Mouse (Mus musculus): ENCODE results near the gene Cd209f.
A peak's percentile ranks its signal among the peaks of the same experiment; 100 is the strongest.
"Not testable (repeated sequence)": the region's sequence is repeated elsewhere in the genome, so short reads cannot be mapped to it uniquely, and the experiment has no call there.

Cd209f gene

DNA sequence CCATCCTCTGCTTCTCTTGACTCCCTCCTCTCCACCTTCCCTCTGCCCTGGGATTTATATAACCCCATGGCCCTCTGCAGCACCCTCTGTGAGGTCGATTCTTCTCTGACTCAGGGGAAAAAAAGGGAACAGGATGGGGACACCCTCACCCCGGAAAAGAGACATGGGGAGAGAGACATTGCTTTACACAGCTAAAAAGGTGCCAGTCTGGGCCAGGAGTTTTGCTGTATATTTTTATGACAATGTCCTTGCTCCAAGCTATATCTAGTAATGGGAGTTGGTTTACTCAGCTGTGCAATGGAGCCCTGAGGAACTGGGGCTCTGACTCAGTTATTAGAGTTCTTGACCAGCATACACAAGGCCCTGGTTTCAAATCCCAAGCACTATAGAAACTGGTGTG, at the start of gene Cd209f:
TSS of gene Cd209f (minus strand) at position 101 of the 400 bp plus-strand sequence.
- DNase-seq (ENCODE audit: low read depth, low spot score) = not testable (repeated sequence)

DNA sequence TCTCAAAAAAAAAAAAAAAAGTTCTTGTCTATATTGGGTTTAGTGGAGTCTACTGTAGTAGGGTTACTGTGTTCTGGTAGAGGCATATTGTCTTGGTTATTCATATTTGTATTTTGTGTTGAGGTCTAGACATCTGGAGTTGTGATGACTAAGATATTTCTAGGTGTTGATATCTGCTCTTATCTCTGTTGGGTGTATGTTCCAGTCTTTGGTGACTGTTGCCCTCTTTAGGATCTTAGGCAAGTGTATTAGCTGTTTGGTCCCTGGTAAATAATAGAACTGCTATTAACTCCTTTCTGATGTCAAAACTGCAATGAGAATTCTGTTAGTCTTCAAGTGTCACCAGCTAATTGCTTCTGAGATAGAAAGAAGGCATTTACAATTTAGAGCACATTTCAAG, 49.2 kb upstream of the Cd209f start:
- no peak for DNase-seq (ENCODE audit: low read depth, low spot score)

DNA sequence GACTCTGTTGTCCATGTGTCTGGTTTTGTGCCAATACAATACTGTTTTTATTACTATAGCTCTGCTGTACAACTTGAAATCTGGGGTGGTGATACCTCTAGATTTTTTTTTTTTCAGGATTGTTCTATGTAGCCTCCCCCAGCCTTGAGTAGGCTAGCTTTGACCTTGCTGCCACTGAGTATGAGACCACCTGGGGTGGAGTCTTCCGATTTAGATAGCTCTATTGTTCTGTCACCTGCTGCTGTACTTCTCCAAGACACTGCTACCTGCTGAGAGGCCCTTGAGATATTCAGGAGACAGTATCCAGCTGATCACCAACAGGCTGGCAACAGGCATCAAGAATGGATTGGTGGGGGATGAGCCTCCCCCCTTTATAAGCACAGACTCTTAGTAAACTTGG, 41.6 kb upstream of the Cd209f start:
- no peak for DNase-seq (ENCODE audit: low read depth, low spot score)

DNA sequence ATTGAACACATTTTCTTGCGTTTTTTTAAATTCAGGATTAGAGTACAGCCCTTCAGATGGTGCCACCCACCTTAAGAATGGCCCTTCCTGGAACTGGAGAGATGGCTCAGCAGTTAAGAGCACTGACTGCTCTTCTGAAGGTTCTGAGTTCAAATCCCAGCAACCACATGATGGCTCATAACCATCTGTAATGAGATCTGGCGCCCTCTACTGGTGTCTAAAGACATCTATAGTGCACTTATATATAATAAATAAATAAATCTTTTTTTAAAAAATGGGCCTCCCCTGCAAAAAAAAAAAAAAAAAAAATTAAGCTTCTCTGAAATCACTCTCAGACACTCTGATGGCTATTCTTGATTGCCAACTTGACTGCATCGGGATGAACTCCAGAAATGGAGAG, 36.1 kb upstream of the Cd209f start:
- DNase-seq (ENCODE audit: low read depth, low spot score) = no peak

DNA sequence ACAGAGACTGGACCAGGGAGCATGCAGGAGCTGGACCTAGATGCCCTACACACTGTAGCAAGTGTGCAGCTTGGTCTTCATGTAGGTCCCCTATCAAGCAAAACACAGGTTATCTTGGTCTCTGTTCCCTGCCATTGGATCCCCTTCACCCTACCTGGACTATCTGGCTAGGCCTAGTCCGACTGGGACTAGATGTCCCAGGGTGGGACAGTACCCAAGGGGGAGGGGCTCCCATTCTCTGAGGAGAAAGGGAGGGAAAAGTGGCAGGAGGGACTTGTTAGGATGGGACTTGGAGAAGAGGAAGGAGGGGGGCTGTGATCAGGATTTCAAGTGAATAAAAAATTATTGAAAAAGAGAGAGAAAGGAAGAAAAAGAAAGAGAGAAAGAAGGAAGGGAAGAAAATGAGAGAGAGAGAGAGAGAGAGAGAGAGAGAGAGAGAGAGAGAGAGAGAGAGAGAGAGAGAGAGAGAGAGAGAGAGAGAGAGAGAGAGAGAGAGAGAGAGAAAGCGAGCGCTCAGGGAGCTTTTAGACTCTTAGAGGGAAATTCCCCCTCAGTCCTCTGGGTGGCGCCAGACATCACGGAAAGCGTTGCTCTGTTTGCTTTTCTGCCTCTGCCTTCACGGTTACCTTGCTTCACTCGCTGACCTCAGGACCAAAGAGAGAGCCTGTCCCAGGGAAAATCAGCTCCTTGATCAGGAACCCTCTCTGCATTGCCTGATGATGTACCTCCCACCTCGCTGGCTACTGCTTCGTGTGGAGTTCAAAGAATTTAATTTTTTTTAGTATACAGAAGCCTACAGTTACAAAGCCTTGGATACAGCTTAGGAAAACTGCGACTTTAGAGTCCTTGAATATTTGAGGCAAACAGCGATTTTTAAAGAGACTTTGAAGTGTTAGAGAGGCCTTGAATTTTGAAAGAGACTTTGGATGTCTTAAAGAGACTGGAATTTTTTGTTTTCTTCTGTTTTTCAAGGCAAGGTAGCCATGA, 34.3 kb upstream of the Cd209f start:
- DNase-seq (ENCODE audit: low read depth, low spot score) = peak; percentile 67

DNA sequence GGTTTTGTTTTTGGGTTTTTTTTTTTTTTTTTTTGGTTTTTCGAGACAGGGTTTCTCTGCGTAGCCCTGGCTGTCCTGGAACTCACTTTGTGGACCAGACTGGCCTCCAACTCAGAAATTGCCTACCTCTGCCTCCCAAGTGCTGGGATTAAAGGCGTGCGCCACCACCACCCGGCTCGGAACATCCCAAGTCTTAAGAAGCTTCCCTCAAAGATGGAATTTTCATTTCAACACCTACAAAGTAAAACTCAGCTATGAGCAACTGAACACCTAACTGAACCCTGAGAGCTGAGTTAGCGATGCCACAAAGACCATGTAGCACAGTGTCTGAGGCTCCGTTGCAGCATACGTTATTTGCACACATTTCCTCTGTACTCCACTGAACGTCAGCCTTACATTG, 28.2 kb upstream of the Cd209f start, which contains the start of gene Cd209g:
TSS of gene Cd209g (plus strand) at position 301 of the 400 bp plus-strand sequence.
- DNase-seq (ENCODE audit: low read depth, low spot score) = no peak

DNA sequence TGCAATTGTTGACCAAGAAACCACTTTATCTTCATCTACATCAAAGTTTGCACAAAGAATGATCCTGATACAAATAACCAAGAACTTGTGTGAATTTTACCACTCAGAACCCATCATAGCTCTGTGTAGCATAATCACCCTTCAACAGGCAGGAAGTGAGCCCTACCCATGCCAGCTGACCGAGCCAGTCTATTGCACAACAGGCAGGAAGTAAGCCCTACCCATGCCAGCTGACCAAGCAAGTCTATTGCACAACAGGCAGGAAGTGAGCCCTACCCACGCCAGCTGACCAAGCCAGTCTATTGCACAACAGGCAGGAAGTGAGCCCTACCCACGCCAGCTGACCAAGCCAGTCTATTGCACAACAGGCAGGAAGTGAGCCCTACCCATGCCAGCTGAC, 17.1 kb downstream of the Cd209f start:
- not testable (repeated sequence) for DNase-seq (ENCODE audit: low read depth, low spot score)

DNA sequence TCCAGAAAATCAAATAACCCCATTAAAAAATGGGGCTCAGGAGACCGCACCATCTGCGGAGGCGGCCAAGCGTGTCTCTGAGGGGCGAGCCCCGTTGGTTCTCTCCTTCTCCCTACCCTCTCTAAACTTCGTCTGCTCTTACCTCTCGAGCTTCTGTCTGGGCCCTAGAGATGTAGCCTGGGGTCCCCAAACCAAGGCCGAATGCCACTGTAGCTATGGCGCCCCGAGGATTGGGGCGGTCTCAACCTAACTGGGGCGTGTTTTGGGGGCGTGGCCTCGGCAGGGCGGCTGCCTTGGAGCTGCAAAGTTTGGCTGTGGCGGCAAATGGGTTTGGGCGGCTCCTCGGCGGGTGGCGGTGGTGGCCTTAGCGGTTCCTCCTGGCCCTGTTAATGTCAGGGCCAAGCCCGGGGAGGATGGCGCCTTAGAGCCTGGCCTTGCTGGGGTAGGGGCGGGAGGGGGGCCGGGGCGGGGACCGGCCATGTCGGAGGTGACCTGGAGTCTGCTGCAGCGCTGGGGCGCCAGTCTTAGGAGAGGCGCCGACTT, 18.4 kb downstream of the Cd209f start:
- DNase-seq (ENCODE audit: low read depth, low spot score) = peak; percentile 1
